Mouse (Mus musculus): ENCODE data around the gene Snx9.

GRCm38 (mm10) chr17:5813863-5814640, 27.1 kb upstream of the Snx9 start:
- TF ChIP-seq CTCF (IDR thresholded peaks at IDR 0.05; ENCODE audit: extremely low read depth, insufficient read length, insufficient replicate concordance, low read depth, low read length) (no peak), POLR2A (IDR thresholded peaks at IDR 0.05; ENCODE audit: low read depth, low read length) (no peak)
